Mouse (Mus musculus) thymus, postnatal 14 days (tissue): ENCODE data around the gene Galk2.

Experiments
- DNase-seq: peaks from one replicate; pipeline ENCODE4 v3.0.0; 2021

Galk2 gene

DNA sequence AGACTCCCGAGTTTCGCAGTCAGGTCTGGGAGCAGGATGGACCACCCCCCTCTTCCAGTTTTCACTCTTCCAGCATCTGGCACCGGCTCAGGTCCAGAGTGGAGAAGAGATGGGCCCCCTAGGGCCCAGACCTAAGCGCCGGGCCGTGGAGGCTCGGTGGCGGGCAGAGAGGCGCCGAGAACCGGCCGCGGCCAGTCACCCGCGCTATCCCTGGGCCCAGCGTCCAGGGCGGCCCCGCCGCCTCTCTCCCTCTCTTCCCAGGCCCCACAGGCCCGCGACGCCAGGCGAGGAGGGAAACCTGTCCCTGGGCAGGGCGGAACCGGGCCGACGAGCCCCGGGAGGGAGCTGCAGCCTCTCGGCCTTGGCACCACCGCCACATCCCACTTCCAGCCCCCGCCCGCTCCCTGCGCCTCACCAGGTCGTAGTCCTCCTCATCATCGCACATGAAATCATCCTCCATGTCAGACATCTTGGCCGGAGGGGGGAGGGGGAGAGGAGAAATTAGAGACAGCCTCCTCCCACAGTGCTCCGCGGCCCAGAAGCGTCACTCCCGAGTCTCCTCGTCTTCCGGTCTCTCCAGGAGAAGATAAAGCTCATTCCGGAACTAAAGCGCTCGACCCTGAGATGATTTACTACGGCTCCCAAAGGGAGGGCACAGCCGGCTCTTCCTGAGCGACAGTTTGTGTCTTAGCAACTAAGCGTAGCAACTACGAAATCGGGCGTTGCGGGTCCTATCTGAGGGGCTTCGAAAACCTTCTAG lies at the start of gene Galk2, which contains the start of gene Cops2:
Gene Galk2 (plus strand): TSS at position 589 of the 760 bp plus-strand sequence.
Gene Cops2 (minus strand): TSS at position 619 of the 760 bp plus-strand sequence.
- peak; percentile 94 for DNase-seq

DNA sequence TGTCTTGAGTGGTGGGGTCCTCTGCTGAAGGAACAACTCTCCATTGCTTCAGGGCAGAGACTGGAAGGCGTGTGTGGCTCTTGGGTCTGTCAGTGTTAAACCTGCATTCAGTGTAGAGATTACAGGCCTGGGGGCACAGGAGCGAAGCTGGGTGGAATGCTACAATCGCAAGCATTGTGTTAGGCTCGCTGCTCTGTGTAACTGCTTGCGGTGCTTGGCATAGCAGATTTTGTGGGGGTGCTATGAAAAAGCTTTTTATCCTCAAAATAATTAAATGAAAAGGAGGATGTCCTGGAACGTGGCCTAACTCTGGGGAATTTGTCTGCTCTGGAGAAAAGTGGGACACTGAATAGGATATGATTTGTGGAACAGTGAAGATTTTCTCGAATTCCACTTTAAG lies 49.4 kb upstream of the Galk2 start:
- no peak for DNase-seq

DNA sequence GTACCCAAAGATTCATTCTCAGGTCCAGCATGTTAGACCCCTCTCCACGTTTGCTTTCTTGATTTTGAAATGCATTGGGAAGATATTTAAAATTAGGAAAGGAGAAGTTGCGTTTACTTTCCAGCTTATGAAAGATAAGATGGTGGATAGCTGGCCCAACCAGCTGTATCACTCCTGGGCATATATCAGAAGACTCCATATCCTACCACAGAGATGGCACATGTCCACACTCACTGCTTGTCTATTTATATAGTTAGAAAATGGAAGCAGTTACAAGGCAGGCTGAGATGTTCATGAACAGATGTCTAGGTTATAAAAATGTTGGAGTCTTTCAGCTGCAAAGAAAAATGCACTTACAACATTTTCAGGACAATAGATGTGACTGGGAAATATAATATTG lies 47.6 kb upstream of the Galk2 start:
- DNase-seq, result no peak

DNA sequence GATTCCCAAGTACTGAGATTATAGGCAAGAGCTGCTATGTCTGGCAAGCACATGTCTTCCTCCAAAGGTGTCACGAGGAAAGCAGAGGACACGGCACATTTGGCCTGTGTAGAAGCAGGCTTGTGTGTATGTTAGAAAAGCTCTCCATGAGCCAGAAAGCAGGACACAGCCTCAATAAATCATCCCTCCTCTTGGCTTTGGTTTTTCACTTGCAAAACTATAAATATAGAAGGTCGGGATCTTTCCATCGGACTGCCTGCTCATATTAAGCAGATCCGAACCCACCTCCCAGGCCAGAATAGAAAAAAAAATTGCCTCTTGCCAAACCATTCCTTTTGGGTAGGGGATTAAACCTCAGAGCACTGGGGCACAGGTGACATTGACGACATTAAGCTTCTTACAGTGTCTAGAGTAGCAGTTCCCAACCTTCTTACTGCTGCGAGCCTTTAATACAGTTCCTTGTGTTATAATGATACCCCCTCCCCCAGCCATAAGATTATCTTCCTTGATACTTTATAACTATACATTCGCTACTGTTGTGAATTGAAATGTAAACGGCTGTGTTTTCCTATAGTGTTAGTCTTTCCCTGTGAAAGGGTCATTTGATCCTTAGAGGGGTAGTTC lies 44.8 kb upstream of the Galk2 start:
- DNase-seq, result no peak

DNA sequence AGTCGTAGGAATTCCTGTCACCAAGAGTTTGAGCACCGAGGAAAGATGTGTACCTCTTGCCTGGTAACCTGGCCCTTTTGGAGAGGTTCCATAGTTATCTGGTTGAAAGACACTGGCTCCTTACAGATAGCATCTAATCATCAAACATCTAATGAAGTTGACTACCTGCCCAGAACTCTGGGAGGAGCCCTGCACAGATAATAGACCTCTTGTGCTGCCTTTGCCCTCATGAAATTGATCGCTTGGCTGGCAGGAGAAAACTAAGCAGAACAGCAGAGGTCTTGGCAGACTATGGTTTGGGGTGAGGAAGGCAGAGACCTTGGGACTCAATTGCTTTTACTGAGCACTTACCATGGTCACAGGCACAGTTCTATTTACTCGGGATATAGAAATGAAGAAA lies 38.5 kb upstream of the Galk2 start:
- DNase-seq, result no peak

DNA sequence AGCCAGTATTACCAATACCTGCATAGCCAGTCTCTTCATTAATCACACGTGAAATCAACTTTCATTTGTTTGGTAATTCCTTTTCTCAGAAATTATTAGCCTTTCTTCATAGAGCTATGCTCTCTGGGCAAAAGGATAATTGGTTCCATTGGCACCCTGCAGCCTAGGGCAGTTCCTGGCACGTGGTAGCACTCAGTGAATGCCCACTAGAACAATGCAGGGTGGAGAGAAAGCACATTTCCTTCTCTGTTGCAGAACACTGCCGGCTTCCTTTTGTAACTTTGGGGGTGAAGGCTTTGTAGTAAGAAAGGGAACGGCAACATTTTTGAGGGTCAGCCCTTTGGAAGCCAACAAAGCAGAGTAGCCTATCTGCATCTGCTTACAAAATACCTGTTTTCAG lies 32.7 kb upstream of the Galk2 start:
- DNase-seq, result no peak

DNA sequence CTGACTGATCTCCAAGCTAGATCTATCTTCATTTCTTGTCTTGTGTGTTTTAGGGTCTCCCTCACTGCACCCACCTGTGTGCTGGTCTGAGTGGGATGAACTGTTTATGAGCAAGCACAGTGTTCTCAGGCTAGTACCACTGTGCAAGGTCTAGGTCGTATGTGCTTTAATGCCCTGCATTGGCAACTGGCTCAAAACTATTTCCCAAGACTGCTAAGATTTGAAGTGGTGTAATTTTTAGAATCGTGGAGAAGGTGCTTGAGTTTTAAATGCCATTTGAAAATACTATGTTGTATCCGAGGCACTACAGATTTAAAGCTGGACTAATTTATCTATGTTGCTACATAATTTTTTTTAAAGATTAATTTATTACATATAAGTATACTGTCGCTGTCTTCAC lies 31.0 kb upstream of the Galk2 start:
- DNase-seq, result no peak

DNA sequence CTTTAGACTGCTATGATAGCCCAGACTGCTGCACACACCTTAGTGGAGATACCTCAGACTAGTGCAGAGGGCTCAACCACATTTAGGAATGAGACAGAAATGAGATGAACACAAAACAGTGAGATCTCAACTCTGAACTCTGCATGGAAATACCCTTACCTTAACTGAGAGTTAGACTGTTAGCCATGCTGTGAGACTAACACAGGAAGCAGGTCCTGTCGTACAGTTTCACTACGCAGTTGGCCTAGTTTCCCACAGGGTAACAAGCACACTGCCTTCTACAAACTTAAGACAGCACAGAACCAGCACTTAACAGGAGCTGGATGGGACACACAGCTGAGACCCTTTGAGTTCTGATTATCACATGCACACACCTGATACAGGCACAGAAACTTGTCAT lies 29.0 kb upstream of the Galk2 start:
- no peak for DNase-seq

DNA sequence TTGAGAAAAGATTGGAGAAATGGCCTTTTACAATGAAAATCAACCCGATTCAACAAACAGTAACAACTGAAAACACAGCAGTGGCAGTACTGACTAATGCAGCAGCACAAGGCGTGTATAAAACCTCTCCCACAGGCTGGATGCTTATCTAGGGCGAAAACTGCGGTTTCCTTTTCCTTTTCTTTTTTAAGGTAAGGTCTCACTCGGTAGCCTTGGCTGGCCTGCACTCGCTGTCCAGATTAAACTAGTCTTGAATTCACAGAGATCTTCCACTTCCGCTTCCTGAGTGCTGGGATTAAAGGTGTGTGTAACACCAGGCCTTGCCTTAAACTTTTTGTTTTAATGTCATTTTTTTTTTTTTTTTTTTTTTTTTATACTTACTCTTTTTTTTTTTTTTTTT lies 20.8 kb upstream of the Galk2 start:
- DNase-seq, result no peak

DNA sequence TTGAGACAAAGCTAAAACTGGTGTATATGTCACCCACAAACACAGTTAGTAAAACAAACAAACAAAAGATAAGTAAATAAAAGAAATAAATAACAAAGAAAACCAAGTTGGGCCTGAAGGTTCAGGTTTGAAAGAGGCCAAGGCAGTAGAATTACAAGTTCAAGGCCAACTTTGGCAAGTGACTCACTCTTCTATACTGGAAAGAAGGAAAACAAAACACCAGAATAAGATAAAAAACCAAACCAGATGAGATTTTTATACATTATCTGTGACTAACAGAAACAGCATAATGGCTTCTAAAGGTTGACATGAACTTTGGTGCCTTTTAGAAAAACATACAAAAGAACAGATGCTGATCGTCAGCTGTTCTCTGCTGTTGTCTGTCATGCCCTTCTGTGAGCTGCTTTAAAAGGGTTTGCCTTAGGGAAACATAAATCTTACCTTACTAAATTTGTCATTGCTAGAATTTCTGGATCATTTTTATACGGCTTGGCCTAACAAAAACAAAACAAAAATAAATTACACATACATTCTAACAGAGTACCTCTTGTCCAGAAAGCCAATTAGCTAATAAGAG lies 20.1 kb upstream of the Galk2 start:
- DNase-seq, result no peak

DNA sequence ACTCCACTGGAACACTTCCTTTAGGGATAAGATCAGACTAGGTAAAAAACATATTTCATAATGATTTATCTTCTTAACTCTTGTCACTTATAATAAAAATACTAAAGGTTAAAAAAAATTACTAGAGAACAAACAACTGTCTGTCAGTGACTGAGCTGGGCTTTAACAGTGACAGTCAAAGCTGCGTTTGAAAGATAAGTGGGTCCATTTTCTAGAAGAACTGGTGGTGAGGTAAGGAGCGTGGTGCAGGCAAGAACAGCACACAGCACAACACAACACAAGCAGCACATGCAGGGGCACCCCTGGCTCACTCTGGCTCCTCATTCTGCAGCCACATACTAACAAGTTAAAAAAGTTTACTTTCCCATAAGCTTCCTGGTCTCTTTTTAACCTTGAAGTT lies 7.7 kb upstream of the Galk2 start:
- no peak for DNase-seq

DNA sequence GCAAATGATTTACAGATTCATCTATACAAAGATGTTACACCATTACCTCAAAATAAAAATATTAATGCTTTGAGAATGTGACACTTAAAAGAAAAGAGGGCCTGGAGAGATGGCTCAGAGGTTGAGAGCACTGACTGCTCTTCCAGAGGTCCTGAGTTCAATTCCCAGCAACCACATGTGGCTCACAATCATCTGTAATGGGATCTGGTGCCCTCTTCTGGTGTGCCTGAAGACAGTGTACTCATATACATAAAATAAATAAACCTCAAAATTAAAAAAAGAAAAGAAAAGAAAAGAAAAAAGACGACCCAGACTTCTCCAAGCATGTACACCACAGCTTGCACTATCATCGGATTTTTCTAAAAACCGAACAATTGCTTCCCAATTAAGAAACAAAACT lies 1.2 kb upstream of the Galk2 start:
- no peak for DNase-seq

DNA sequence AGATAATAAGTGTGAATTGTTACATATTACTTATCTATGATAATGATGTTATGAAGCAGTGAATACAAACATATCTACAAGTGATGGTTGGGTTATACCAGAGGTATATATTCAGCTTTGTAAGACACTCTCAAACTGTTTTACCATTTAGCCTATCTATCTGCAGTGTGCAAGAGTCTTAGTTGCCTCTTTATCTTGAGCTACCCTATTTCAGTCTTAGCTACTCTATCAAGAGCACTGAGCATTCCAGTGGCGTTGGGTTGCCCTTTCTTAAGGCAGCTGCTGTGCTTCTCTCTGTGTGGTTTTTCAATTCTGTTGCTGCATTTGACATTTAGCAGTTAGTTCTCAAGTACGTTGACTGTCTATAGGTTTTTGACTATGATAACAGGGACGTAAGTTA lies 4.9 kb downstream of the Galk2 start:
- no peak for DNase-seq

DNA sequence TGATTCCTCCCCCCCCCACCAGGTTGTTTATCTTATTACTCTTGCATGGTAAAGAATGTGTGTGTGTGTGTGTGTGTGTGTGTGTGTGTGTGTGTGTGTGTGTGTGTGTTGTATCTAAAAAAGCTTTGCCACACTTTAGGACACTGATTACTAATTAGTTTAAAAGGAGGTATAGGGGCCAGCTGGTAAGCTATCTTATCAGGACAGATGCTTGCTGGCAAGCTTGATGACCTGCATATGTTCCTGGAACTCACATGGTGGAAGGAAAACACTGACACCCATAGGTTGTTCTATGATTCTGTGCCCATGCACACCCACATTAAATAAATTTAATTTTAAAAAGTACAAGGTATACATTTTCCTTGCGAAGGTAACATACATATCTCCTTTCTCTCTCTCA lies 5.6 kb downstream of the Galk2 start:
- DNase-seq, result no peak

DNA sequence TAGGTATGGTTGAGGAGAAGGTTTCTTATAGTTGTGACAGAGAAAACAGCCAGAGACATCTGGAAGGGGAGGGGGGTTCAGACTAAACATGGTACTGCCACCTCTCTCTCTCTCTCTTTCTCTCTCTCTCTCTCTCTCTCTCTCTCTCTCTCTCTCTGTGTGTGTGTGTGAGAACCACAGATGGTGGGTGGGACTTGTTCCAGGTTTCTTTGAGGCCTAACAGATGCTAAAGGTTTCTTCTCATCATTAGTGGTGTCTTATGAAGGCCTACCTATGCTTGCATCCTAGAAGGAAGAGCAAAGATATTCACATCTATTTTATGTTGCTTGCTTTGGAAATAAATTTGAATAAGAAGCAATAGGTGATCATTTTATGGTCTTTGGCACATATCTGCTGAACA lies 6.7 kb downstream of the Galk2 start:
- DNase-seq, result no peak

DNA sequence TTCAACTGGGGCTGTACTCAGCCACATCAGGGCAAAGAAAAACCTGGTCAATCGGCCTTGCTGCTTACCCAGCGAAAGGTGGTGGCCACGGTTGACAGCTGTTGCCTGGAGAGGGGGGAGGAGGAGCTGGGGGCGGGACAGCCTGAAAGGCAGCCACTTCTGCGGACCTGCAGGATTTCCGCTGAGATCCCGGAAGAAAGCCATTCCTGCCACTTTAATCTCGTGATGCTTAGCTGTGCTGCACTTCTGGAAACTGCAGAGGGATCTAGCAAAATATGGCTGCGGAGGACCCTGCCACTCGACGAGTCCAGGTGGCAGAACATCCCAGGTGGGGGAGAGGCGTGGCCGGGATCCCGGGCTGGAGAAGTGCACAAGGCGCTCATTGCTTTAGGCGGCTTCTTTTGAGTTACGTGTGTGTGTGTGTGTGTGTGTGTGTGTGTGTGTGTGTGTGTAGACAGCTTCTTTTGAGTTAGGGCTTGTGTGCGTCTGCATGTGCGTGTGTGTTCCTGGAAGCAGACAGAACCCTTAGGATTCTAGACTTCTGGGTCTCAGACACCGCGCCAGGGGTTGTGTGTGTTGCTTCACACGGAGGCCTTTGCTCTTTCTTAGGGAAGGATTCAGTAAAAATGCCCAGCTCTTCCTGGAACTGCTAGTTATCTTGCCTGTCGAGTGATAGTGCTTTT lies 7.3 kb downstream of the Galk2 start:
- peak; percentile 79 for DNase-seq

DNA sequence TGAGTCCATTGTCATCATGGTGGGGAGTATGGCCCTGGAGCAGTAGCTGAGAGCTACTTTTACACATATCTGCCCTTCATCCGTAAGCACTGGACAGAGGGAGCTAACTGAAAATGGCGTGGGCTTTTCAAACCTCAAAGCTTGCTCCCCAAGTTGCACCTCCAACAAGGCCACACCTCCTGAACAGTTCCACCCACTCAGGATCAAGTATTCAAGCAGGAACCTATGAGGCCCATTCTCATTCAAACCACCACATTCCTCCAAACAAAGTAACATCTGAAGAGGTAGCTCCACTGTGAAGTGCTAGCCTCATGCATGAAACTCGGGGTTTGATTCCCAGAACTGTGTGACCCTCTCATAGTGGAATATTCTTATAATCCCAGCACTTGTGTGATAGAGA lies 9.4 kb downstream of the Galk2 start:
- DNase-seq, result no peak

DNA sequence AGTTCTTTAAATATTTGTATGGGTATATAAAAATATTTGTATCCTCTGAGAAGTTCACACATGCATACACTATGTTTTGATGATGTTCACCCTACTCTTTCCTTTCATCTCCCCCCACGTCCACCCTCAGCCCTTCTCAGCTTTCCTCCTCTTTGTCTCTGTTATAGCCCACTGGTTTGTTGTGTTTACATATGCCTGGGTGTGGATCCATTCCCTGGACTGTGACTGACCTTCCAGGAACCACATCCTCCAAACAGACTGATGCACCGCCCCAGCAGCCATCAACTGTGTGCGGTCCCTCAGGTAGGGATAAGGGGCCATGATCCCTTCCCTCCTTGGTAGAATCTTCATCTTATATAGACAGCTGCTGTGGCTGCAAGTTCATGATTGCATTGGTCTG lies 11.2 kb downstream of the Galk2 start:
- DNase-seq, result no peak

DNA sequence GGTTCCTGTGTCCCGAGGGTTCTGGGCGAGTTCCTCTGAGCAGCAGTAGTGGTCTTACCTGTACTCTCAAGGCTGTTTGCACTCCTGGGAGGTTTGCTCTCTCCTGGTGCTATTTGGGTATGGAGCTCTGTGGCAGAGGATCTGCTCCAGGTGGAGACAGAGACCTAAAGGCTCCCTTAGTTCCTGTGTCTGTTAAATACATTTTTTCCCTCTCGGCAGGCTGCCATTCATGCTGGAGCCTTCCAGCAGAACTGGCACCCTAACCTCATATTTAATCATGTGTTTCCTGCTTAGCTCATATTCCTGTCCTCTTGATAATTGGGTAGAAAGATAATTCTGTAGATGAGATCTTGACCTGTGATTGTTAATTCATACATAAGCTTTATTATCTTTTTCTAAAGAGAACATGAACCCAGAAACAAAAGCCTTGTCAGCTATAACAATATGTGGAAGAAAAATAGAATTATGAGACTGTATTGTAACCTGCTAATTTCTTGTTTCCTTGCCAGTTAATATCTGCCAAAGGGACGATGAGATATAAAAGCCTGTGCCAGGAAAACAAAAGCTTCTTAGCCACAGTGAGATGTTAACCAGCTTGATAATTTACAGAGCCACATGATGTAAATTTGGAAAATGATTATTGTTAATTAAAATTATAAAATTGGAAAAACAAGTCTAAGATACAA lies 27.1 kb downstream of the Galk2 start:
- no peak for DNase-seq

DNA sequence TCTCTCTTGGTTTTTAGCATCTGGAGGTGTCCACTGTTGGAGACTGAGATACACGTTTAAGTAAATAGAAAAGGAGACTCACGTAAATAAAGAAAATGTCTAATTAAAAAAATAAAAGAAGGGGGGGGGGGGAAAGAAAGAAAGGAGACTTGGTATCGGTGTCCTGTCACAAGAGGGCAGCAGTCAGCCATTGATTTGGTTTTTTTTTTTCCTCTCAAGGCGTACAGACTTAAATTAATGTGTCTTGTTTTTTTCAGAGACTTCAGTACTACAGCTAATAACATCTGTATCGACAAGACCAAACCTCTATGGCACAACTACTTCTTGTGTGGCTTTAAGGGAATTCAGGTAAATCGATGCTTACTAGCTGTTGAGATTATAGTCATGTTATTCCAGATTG lies 34.2 kb downstream of the Galk2 start:
- peak; percentile 18 for DNase-seq

DNA sequence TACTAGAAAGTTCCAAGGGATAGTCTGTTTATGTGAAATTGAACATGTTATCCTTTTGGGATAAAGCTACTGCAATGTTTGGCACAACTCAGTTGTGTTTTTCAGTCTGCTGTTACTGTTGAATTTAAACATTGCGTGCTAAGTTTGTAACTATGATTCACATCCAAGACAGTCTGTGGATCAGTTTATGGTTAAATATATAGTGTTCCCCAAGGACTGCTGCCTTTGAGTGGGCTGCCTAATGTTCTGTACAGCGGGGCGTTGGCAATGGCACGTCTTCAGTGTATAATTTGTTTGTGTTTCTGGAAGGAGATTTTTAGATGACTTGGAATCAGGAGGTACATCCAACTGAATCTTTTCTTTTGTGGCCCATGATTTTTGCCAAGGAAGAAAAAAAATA lies 36.2 kb downstream of the Galk2 start:
- no peak for DNase-seq

DNA sequence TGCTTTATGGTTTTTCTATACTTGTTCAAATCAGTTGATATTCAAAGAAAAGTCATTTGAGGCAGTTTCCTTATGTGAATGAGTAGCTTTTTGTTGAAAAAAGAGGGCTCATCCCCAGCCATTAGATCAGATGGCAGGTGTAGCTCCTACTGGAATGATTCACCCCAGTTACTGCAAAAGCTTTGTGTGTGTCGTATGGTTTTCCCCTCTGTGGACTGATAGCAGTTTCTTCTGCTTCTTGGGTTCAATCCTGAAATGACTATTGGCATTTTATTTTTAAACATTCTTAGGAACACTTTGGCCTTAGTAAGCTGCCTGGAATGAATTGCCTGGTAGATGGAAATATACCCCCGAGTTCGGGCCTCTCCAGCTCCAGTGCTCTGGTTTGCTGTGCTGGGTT lies 37.4 kb downstream of the Galk2 start:
- no peak for DNase-seq

DNA sequence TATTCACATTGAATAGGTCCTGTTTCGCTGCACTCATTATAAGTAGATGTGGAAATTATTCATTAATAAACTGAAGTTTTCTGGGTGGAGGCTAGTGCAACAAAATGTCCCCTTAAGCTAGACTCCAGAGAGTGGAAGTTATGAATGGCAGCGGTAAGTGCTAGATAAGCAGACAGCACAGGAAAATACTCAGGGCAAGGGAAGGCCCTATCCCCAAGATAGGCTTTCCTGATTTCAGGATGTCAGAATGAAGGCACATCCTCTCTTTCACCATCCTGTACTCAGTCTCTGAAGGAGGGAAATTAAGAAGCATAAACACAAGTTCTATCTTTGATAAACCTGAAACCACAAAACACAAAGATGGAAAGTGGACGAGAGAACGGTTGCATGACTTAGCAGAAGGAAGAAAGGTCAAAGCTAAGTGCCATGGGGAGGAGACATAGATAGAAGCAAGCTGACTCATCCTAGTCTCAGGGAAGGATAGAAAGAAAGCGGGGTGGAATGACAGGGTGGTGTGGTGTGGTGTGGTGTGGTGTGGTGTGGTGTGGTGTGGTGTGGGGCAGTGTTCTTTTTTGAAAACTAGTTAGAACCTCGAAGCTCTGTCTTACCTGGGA lies 42.0 kb downstream of the Galk2 start:
- no peak for DNase-seq
